Comparison of ENCODE assay signal across 20 mouse cellular contexts in genomic region chrX:166995855-166996254, GRCm38 (mm10).
A peak's percentile ranks its signal among the peaks of the same experiment; 100 is the strongest.
DNase-seq lines count a peak whose midpoint lies in the region; ATAC-seq and TF ChIP-seq lines count a peak whose summit lies in the region.
"Had no signal": no experiment of that assay in that cellular context is flagged by ENCODE, and none has a peak within 500 bp of the region (broad histone marks: within the 10 kb centered on the region; RNA-seq: fewer than 3 reads in every experiment).

No protein-coding gene starts in this region.

- H3K9ac ChIP-seq in kidney, postnatal 0 days (ENCODE audit: low read depth, low read length), result no peak overlapping the region
- no peak overlapping the region for H3K9ac ChIP-seq in neural tube, embryonic 12.5 days
- H3K9ac ChIP-seq in hindbrain, postnatal 0 days (replicated peaks; ENCODE audit: low read length), result no peak overlapping the region
- H3K9ac ChIP-seq: heart, embryonic 13.5 days had no signal

- no peaks in the 10 kb centered on the region for H3K36me3 ChIP-seq in kidney, postnatal 0 days (ENCODE audit: insufficient read depth, low read length)
- no peaks in the 10 kb centered on the region for H3K36me3 ChIP-seq in kidney, adult 2 months (ENCODE audit: control insufficient read depth, insufficient read depth, low read length)
- no peaks in the 10 kb centered on the region for H3K36me3 ChIP-seq in neural tube, embryonic 12.5 days
- H3K36me3 ChIP-seq in hindbrain, postnatal 0 days (ENCODE audit: insufficient read depth, low read length), result no peaks in the 10 kb centered on the region
- no peaks in the 10 kb centered on the region for H3K36me3 ChIP-seq in thymus, adult 2 months (ENCODE audit: control insufficient read depth, insufficient read depth, low read length)
- H3K36me3 ChIP-seq: embryonic facial prominence, embryonic 10.5 days; heart, embryonic 13.5 days had no signal

- 68% methylated on average over 4 of the region's 4 CpGs for WGBS in kidney, postnatal 0 days
- 76% methylated on average over 4 of the region's 4 CpGs for WGBS in kidney, adult 2 months
- WGBS in neural tube, embryonic 12.5 days, result 60% methylated on average over 4 of the region's 4 CpGs
- 76% methylated on average over 4 of the region's 4 CpGs for WGBS in hindbrain, postnatal 0 days
- 91% methylated on average over 4 of the region's 4 CpGs for WGBS in thymus, adult 2 months

- H3K4me1 ChIP-seq in kidney, postnatal 0 days (replicated peaks; ENCODE audit: insufficient read depth, low read length), result no peaks in the 10 kb centered on the region
- H3K4me1 ChIP-seq in kidney, adult 2 months (ENCODE audit: control insufficient read depth, insufficient read depth, low read length), result no peaks in the 10 kb centered on the region
- no peaks in the 10 kb centered on the region for H3K4me1 ChIP-seq in neural tube, embryonic 12.5 days
- H3K4me1 ChIP-seq in hindbrain, postnatal 0 days (ENCODE audit: insufficient read depth, low read length), result no peaks in the 10 kb centered on the region
- H3K4me1 ChIP-seq in thymus, adult 2 months (replicated peaks; ENCODE audit: control insufficient read depth, insufficient read depth, low read length), result no peaks in the 10 kb centered on the region
- H3K4me1 ChIP-seq: embryonic facial prominence, embryonic 10.5 days; heart, embryonic 13.5 days had no signal

- no peak for TF ChIP-seq POLR2A in kidney, adult 2 months (IDR thresholded peaks at IDR 0.05; ENCODE audit: low read depth, low read length)
- no peak for TF ChIP-seq POLR2A in thymus, adult 2 months (IDR thresholded peaks at IDR 0.05; ENCODE audit: control insufficient read depth, extremely low read depth, insufficient read depth, low read length, poor library complexity)

- H3K9me3 ChIP-seq in kidney, postnatal 0 days (replicated peaks; ENCODE audit: low read length), result no peaks in the 10 kb centered on the region
- H3K9me3 ChIP-seq in neural tube, embryonic 12.5 days, result no peaks in the 10 kb centered on the region
- H3K9me3 ChIP-seq in hindbrain, postnatal 0 days (ENCODE audit: low read length), result no peaks in the 10 kb centered on the region
- H3K9me3 ChIP-seq: embryonic facial prominence, embryonic 10.5 days; heart, embryonic 13.5 days had no signal

- no peak overlapping the region for H3K4me2 ChIP-seq in kidney, postnatal 0 days (ENCODE audit: low read length)
- H3K4me2 ChIP-seq in neural tube, embryonic 12.5 days (replicated peaks), result no peak overlapping the region
- no peak overlapping the region for H3K4me2 ChIP-seq in hindbrain, postnatal 0 days (ENCODE audit: low read depth, low read length)
- H3K4me2 ChIP-seq: heart, embryonic 13.5 days had no signal

- H3K4me3 ChIP-seq in kidney, postnatal 0 days (replicated peaks; ENCODE audit: low read depth, low read length), result no peak overlapping the region
- no peak overlapping the region for H3K4me3 ChIP-seq in kidney, adult 2 months (ENCODE audit: insufficient read depth, low read depth, low read length)
- no peak overlapping the region for H3K4me3 ChIP-seq in neural tube, embryonic 12.5 days
- no peak overlapping the region for H3K4me3 ChIP-seq in hindbrain, postnatal 0 days (ENCODE audit: low read length)
- H3K4me3 ChIP-seq in thymus, adult 2 months (ENCODE audit: control insufficient read depth, insufficient read depth, low read length), result no peak overlapping the region
- H3K4me3 ChIP-seq: embryonic facial prominence, embryonic 10.5 days; gastrocnemius, adult 2 months; heart, embryonic 13.5 days had no signal

- H3K27me3 ChIP-seq in kidney, postnatal 0 days (ENCODE audit: insufficient read depth, low read length), result no peaks in the 10 kb centered on the region
- no peaks in the 10 kb centered on the region for H3K27me3 ChIP-seq in kidney, adult 2 months (replicated peaks; ENCODE audit: control insufficient read depth, insufficient read depth, low read length)
- no peaks in the 10 kb centered on the region for H3K27me3 ChIP-seq in neural tube, embryonic 12.5 days (replicated peaks)
- H3K27me3 ChIP-seq in hindbrain, postnatal 0 days (ENCODE audit: insufficient read depth, low read length), result no peaks in the 10 kb centered on the region
- no peaks in the 10 kb centered on the region for H3K27me3 ChIP-seq in thymus, adult 2 months (ENCODE audit: control insufficient read depth, insufficient read depth, low read length)
- H3K27me3 ChIP-seq: heart, embryonic 13.5 days had no signal

- peak; percentile 19 for DNase-seq in kidney, postnatal 0 days (ENCODE audit: low spot score)
- DNase-seq in kidney, adult 2 months, result no peak
- DNase-seq in neural tube, embryonic 10.5 days (ENCODE audit: extremely low spot score, low spot score), result no peak
- DNase-seq in hindbrain, postnatal 0 days (ENCODE audit: low spot score), result peak; percentile 8
- DNase-seq in lung, postnatal 10 days, result no peak
- DNase-seq in thymus, adult 2 months, result no peak
- DNase-seq in embryo, embryonic 10.5 days (ENCODE audit: low spot score), result no peak
- DNase-seq: adrenal gland, postnatal 25 days; cerebellum, adult 18-20 months; cerebellum, adult 9-11 months; cerebellum, postnatal 36 days; gastrocnemius, adult 2 months; gastrocnemius, postnatal 25 days; heart, postnatal 36 days had no signal

- no peak for TF ChIP-seq CTCF in kidney, postnatal 0 days (IDR thresholded peaks at IDR 0.05; ENCODE audit: low read depth)
- no peak for TF ChIP-seq CTCF in kidney, adult 2 months (conservative IDR thresholded peaks at IDR 0.05; ENCODE audit: insufficient read depth, insufficient read length, low read depth, low read length)
- no peak for TF ChIP-seq CTCF in hindbrain, postnatal 0 days (IDR thresholded peaks at IDR 0.05; ENCODE audit: low read depth)
- TF ChIP-seq CTCF in thymus, adult 2 months (IDR thresholded peaks at IDR 0.05; ENCODE audit: borderline replicate concordance, control insufficient read depth, extremely low read depth, insufficient read depth, low read length, poor library complexity), result no peak

- H3K27ac ChIP-seq in kidney, postnatal 0 days, result no peak overlapping the region
- H3K27ac ChIP-seq in kidney, adult 2 months (ENCODE audit: insufficient read depth, low read depth, low read length), result no peak overlapping the region
- no peak overlapping the region for H3K27ac ChIP-seq in neural tube, embryonic 12.5 days
- H3K27ac ChIP-seq in hindbrain, postnatal 0 days, result no peak overlapping the region
- H3K27ac ChIP-seq in thymus, adult 2 months (ENCODE audit: control insufficient read depth, insufficient read depth, low read length), result no peak overlapping the region
- H3K27ac ChIP-seq: embryonic facial prominence, embryonic 10.5 days; gastrocnemius, adult 2 months; heart, embryonic 13.5 days had no signal

- no peak for ATAC-seq in kidney, postnatal 0 days (replicated peaks; ENCODE audit: low FRiP score, low read depth)
- ATAC-seq in neural tube, embryonic 12.5 days (ENCODE audit: low FRiP score, low read depth), result peak; percentile 29; the same call in 1 of the 2 replicates
- no peak for ATAC-seq in hindbrain, postnatal 0 days
- ATAC-seq: activated CD4-positive, CD25-positive, alpha-beta regulatory T cell, adult 4 months; forebrain, embryonic 14.5 days; inflammation-experienced regulatory T-cells, adult 6 months had no signal

Comparison
In these comparisons a context has a peak if more than half of its experiments do, and no peak if none do; other contexts are left out.
1. DNase-seq: peak in kidney, postnatal 0 days (single experiment) and hindbrain, postnatal 0 days (single experiment); none in kidney, adult 2 months (single experiment), neural tube, embryonic 10.5 days (single experiment), lung, postnatal 10 days (single experiment), thymus, adult 2 months (single experiment) and embryo, embryonic 10.5 days (single experiment).